Mouse (Mus musculus): ENCODE results near the gene Rtbdn.
"Not testable (repeated sequence)": the region's sequence is repeated elsewhere in the genome, so short reads cannot be mapped to it uniquely, and the experiment has no call there.

DNA sequence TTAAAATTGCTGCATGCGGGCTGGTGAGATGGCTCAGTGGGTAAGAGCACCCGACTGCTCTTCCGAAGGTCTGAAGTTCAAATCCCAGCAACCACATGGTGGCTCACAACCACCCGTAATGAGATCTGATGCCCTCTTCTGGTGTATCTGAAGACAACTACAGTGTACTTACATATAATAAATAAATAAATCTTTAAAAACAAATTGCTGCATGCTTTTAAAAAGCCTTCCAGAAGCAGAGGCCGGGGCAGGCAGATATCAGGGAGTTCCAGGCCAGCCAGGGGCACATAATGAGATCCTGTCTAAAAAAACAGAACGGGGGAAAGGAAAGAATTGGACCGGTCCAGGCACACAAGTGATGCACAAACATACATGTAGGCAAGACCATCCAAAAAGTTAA lies 38.8 kb upstream of the Rtbdn start:
- not testable (repeated sequence) for TF ChIP-seq ZC3H11A (IDR thresholded peaks at IDR 0.05; ENCODE audit: borderline replicate concordance, low read depth, low read length); ZNF384 (IDR thresholded peaks at IDR 0.05; ENCODE audit: low read depth, low read length); MAFK (IDR thresholded peaks at IDR 0.05; ENCODE audit: insufficient read depth, low read depth, low read length); HCFC1 (IDR thresholded peaks at IDR 0.05; ENCODE audit: borderline replicate concordance, insufficient read depth, low read length); CHD2 (IDR thresholded peaks at IDR 0.05; ENCODE audit: low read depth, low read length)

All from ES-E14 (cell line).